Mouse (Mus musculus): ENCODE results near the gene Creb5.

DNA sequence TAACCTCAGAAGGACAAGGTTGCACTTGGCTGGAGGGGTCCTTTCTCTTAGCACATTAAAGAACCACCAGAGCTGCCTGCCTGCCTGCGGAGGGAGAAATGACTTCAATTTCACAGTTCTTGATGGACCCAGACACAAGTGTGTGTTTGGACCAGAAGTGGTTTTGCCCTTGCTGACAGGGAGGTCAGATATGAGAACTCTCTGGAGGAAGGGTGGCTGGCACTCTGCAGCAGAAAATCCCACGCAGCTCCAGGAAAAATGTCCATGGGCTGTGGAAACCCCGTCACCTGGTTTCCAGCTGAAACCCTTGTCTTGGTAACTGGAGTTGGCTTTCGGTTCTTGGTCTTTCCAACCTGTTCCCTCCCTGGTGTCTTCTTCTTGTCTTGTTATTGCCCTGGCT, 285.4 kb downstream of the Creb5 start:
- no peak for TF ChIP-seq HCFC1 (IDR thresholded peaks at IDR 0.05; ENCODE audit: borderline replicate concordance, insufficient read depth, low read length)
- no peak for TF ChIP-seq ZC3H11A (IDR thresholded peaks at IDR 0.05; ENCODE audit: borderline replicate concordance, low read depth, low read length)
- no peak for TF ChIP-seq CHD2 (IDR thresholded peaks at IDR 0.05; ENCODE audit: low read depth, low read length)
- no peak for TF ChIP-seq MAFK (IDR thresholded peaks at IDR 0.05; ENCODE audit: insufficient read depth, low read depth, low read length)
- no peak for TF ChIP-seq ZNF384 (IDR thresholded peaks at IDR 0.05; ENCODE audit: low read depth, low read length)
